Comparison of ENCODE assay signal across 29 mouse cellular contexts in genomic region chr9:108183531-108183994, GRCm38 (mm10). TPM values are rescaled to one million over a fixed set of nuclear protein-coding genes. Genes with fewer than 3 reads are reported as not detected.
DNase-seq lines count a peak whose midpoint lies in the region; ATAC-seq and TF ChIP-seq lines count a peak whose summit lies in the region.
"Had no signal": no experiment of that assay in that cellular context is flagged by ENCODE, and none has a peak within 500 bp of the region (broad histone marks: within the 10 kb centered on the region; RNA-seq: fewer than 3 reads in every experiment).

No protein-coding gene starts in this region.

- TF ChIP-seq CTCF in heart, adult 2 months (IDR thresholded peaks at IDR 0.05): no peak
- no peak for TF ChIP-seq CTCF in E14TG2a.4 (conservative IDR thresholded peaks at IDR 0.05; ENCODE audit: low read length)

- WGBS in heart, embryonic 10.5 days: 84% methylated on average over 19 of the region's 19 CpGs
- 81% methylated on average over 19 of the region's 19 CpGs for WGBS in heart, adult 2 months
- WGBS in intestine, embryonic 16.5 days: 91% methylated on average over 19 of the region's 19 CpGs

- no peak overlapping the region for H3K9ac ChIP-seq in heart, adult 2 months (ENCODE audit: low read depth, low read length)
- no peak overlapping the region for H3K9ac ChIP-seq in intestine, embryonic 16.5 days (ENCODE audit: low read depth, low read length)
- H3K9ac ChIP-seq: embryonic facial prominence, embryonic 15.5 days; forebrain, embryonic 13.5 days; heart, embryonic 15.5 days; intestine, embryonic 15.5 days; limb, embryonic 13.5 days; lung, embryonic 15.5 days; neural tube, embryonic 12.5 days had no signal

- H3K4me1 ChIP-seq in heart, embryonic 10.5 days: peaks cover 11% of the 10 kb centered on the region
- peaks cover 1% of the 10 kb centered on the region; the same call in 1 of the 2 replicates for H3K4me1 ChIP-seq in heart, adult 2 months (ENCODE audit: control insufficient read depth, insufficient read depth, low read length)
- peaks cover 35% of the 10 kb centered on the region for H3K4me1 ChIP-seq in E14TG2a.4 (replicated peaks; ENCODE audit: low read depth, low read length)
- no peaks in the 10 kb centered on the region for H3K4me1 ChIP-seq in intestine, embryonic 16.5 days (ENCODE audit: control insufficient read depth, insufficient read depth, low read length)
- H3K4me1 ChIP-seq: embryonic facial prominence, embryonic 10.5 days; embryonic facial prominence, embryonic 15.5 days; intestine, embryonic 15.5 days; limb, embryonic 13.5 days; lung, embryonic 15.5 days had no signal

- H3K9me3 ChIP-seq in heart, embryonic 10.5 days: no peaks in the 10 kb centered on the region
- H3K9me3 ChIP-seq in E14TG2a.4 (ENCODE audit: low read length): no peaks in the 10 kb centered on the region
- H3K9me3 ChIP-seq in intestine, embryonic 16.5 days (ENCODE audit: control insufficient read depth, low read length): no peaks in the 10 kb centered on the region
- H3K9me3 ChIP-seq: embryonic facial prominence, embryonic 10.5 days; embryonic facial prominence, embryonic 15.5 days; forebrain, embryonic 13.5 days; heart, embryonic 15.5 days; intestine, embryonic 15.5 days; limb, embryonic 13.5 days; lung, embryonic 15.5 days; midbrain, embryonic 10.5 days; neural tube, embryonic 12.5 days had no signal

- no peak for TF ChIP-seq EP300 in heart, adult 2 months (IDR thresholded peaks at IDR 0.05; ENCODE audit: insufficient read depth, low read depth, low read length)

- H3K79me2 ChIP-seq in heart, adult 2 months (replicated peaks; ENCODE audit: control insufficient read depth, insufficient read depth, low read length): no peaks in the 10 kb centered on the region

- no peak for ATAC-seq in intestine, embryonic 16.5 days
- ATAC-seq: CD4-positive, CD25-positive, alpha-beta regulatory T cell, adult 4 months; forebrain, embryonic 13.5 days; hindbrain, postnatal 0 days; intestine, embryonic 15.5 days had no signal

- peaks cover 28% of the 10 kb centered on the region for H3K27me3 ChIP-seq in heart, embryonic 10.5 days (ENCODE audit: insufficient read depth, poor library complexity, severe bottlenecking)
- H3K27me3 ChIP-seq in heart, adult 2 months (ENCODE audit: control insufficient read depth, insufficient read depth, low read length): no peaks in the 10 kb centered on the region
- H3K27me3 ChIP-seq in E14TG2a.4 (ENCODE audit: insufficient read depth, low read length): peaks cover 35% of the 10 kb centered on the region
- H3K27me3 ChIP-seq in intestine, embryonic 16.5 days (replicated peaks; ENCODE audit: control insufficient read depth, insufficient read depth, low read length): peaks cover 3% of the 10 kb centered on the region; the same call in 1 of the 2 replicates
- H3K27me3 ChIP-seq: forebrain, embryonic 13.5 days; neural tube, embryonic 12.5 days had no signal

- H3K4me3 ChIP-seq in heart, embryonic 10.5 days: no peak overlapping the region
- H3K4me3 ChIP-seq in heart, adult 2 months: no peak overlapping the region
- H3K4me3 ChIP-seq in E14TG2a.4 (replicated peaks; ENCODE audit: low read length): peak overlapping the region; percentile 60
- H3K4me3 ChIP-seq in intestine, embryonic 16.5 days (ENCODE audit: low read length): no peak overlapping the region
- H3K4me3 ChIP-seq: embryonic facial prominence, embryonic 10.5 days; embryonic facial prominence, embryonic 15.5 days; forebrain, embryonic 13.5 days; heart, embryonic 15.5 days; intestine, embryonic 15.5 days; limb, embryonic 13.5 days; lung, embryonic 15.5 days; midbrain, embryonic 10.5 days; myocyte; neural tube, embryonic 12.5 days had no signal

- intact Hi-C loops in heart, adult 2 months (cut with DNase I): no loop called here

- no peak for TF ChIP-seq POLR2A in heart, adult 2 months (IDR thresholded peaks at IDR 0.05; ENCODE audit: insufficient read depth, low read depth, low read length)

- H3K4me2 ChIP-seq in intestine, embryonic 16.5 days (ENCODE audit: low read depth, low read length): no peak overlapping the region
- H3K4me2 ChIP-seq: embryonic facial prominence, embryonic 15.5 days; forebrain, embryonic 13.5 days; heart, embryonic 15.5 days; intestine, embryonic 15.5 days; limb, embryonic 13.5 days; liver, embryonic 11.5 days; lung, embryonic 15.5 days; neural tube, embryonic 12.5 days had no signal

- no peak for DNase-seq in heart, embryonic 10.5 days (ENCODE audit: low spot score)
- DNase-seq in heart, adult 2 months: no peak
- DNase-seq in R1 (ENCODE audit: low read depth, low spot score): peak; percentile 35
- peak; percentile 45 to 51 for DNase-seq in cerebellum, postnatal 10 days
- DNase-seq in urinary bladder, postnatal 4 days (ENCODE audit: low spot score in 2 of 2): no peak
- DNase-seq in urinary bladder, adult 2 months (ENCODE audit: low spot score): no peak
- DNase-seq: adrenal gland, adult 8-10 months; gastrocnemius, postnatal 10 days; kidney, adult 9 months; kidney, postnatal 10 days; layer of hippocampus, adult 9-11 months; right cerebral cortex, adult 18-20 months; spleen, adult 18-20 months had no signal

- H3K27ac ChIP-seq in heart, embryonic 10.5 days: peak overlapping the region; percentile 67; the same call in 1 of the 2 replicates
- no peak overlapping the region for H3K27ac ChIP-seq in heart, adult 2 months
- H3K27ac ChIP-seq in intestine, embryonic 16.5 days (ENCODE audit: low read length): no peak overlapping the region
- H3K27ac ChIP-seq: embryonic facial prominence, embryonic 10.5 days; embryonic facial prominence, embryonic 15.5 days; forebrain, embryonic 13.5 days; heart, embryonic 15.5 days; hindbrain, postnatal 0 days; intestine, embryonic 15.5 days; limb, embryonic 13.5 days; lung, embryonic 15.5 days; midbrain, embryonic 10.5 days; neural tube, embryonic 12.5 days; stomach, postnatal 0 days had no signal

- H3K36me3 ChIP-seq in heart, embryonic 10.5 days: no peaks in the 10 kb centered on the region
- no peaks in the 10 kb centered on the region for H3K36me3 ChIP-seq in heart, adult 2 months (ENCODE audit: control insufficient read depth, insufficient read depth, low read length)
- no peaks in the 10 kb centered on the region for H3K36me3 ChIP-seq in E14TG2a.4 (ENCODE audit: insufficient read depth, low read length)
- H3K36me3 ChIP-seq in intestine, embryonic 16.5 days (ENCODE audit: control insufficient read depth, insufficient read depth, low read length): no peaks in the 10 kb centered on the region
- H3K36me3 ChIP-seq: embryonic facial prominence, embryonic 10.5 days; embryonic facial prominence, embryonic 15.5 days; heart, embryonic 15.5 days; intestine, embryonic 15.5 days; limb, embryonic 13.5 days; lung, embryonic 15.5 days; midbrain, embryonic 10.5 days; neural tube, embryonic 12.5 days had no signal

RNA-seq across cellular contexts. Expression of gene Bsn, which starts 6.6 kb away (rescaled TPM):
- 1.3 and 1.4 TPM in 2 replicates for polyA plus RNA-seq in heart, embryonic 10.5 days (2016; fragmentation: Nextera tagmentation; extraction: Ambion mirVana)
- total RNA-seq in heart, adult 2 months (2021): under 1 TPM; 0.03 to 0.05 TPM
- polyA plus RNA-seq in heart, adult 2 months (2012; rRNA removed): 0.06 and 0.10 TPM in 2 replicates
- polyA plus RNA-seq in intestine, embryonic 16.5 days (2015; fragmentation: Nextera tagmentation; extraction: Ambion mirVana): 5.4 TPM in 2 replicates
- 0.41 and 0.44 TPM in 2 replicates for polyA plus RNA-seq in urinary bladder, adult 2 months (2012; rRNA removed)

Comparison
In these comparisons a context has a peak if more than half of its experiments do, and no peak if none do; other contexts are left out.
1. DNase-seq: peak in R1 (single experiment) and cerebellum, postnatal 10 days (2 of 2); none in heart, embryonic 10.5 days (single experiment), heart, adult 2 months (0 of 2), urinary bladder, postnatal 4 days (0 of 2) and urinary bladder, adult 2 months (single experiment).